Mouse (Mus musculus): ENCODE results near the gene Col23a1. TPM values are rescaled to one million over a fixed set of nuclear protein-coding genes. Genes with fewer than 3 reads are reported as not detected.
A peak's percentile ranks its signal among the peaks of the same experiment; 100 is the strongest.

The Col23a1 gene
- total and polyA plus RNA-seq, 3 experiments = 1.1 to 1.7 (median 1.3) TPM

DNA sequence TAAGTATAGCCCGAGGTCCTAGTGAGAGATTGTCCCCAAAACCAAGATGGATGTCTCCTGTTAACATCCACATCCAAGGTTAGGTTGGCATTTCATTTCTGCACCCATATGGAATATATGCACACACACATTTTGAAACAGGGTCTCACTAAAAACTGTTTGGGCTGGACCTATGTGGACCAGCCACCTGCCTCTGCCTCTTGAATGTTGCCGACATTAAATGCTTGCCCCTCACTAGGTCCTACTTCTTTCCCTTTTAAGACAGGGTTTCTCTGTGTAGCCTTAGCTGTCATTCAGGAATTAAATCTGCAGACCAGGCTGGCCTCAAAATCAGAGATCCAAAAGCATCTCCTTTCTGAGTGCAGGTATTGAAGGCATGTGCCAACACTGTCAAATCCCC is 307.8 kb downstream of the Col23a1 start:
- H3K27ac ChIP-seq = no peak overlapping the region
- H3K27me3 ChIP-seq (ENCODE audit: control insufficient read depth, insufficient read depth, low read length) = no peaks in the 10 kb centered on the region
- peaks cover 27% of the 10 kb centered on the region for H3K36me3 ChIP-seq (ENCODE audit: control insufficient read depth, insufficient read depth, low read length)
- H3K4me1 ChIP-seq (ENCODE audit: control insufficient read depth, insufficient read depth, low read length) = peaks cover 1% of the 10 kb centered on the region; the same call in 1 of the 2 replicates
- peaks cover 3% of the 10 kb centered on the region; the same call in 1 of the 2 replicates for H3K79me2 ChIP-seq (replicated peaks; ENCODE audit: control insufficient read depth, insufficient read depth, low read length)
- no peak for DNase-seq
- no peak overlapping the region for H3K9ac ChIP-seq (ENCODE audit: low read depth, low read length)
- WGBS = 66% methylated on average over 2 of the region's 2 CpGs
- no peak overlapping the region for H3K4me3 ChIP-seq
- intact Hi-C loops (cut with DNase I) = no loop called here
- no peak for TF ChIP-seq EP300 (IDR thresholded peaks at IDR 0.05; ENCODE audit: insufficient read depth, low read depth, low read length)
- TF ChIP-seq CTCF (IDR thresholded peaks at IDR 0.05) = no peak
- no peak for TF ChIP-seq POLR2A (IDR thresholded peaks at IDR 0.05; ENCODE audit: insufficient read depth, low read depth, low read length)

DNA sequence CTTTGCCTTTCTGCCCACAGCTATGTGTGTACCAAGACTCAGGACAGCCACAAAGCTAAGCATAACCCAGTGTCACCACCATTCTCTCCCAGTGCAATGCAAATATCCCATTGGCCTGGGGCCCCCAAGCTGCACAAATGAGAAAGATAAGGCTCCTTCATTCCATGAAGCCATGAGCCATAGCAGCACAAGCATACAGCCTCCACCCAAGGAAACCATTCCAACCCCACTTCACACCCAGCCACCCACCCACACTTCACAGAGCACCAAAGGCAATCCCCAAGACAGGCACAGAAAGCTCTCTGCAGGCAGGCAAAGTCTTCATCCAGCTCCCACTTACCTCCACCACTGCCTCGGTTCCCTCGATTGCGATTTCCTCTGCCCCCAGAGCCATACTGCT is 312.5 kb downstream of the Col23a1 start:
- TF ChIP-seq EP300 (IDR thresholded peaks at IDR 0.05; ENCODE audit: insufficient read depth, low read depth, low read length) (no peak), POLR2A (IDR thresholded peaks at IDR 0.05; ENCODE audit: insufficient read depth, low read depth, low read length) (no peak), CTCF (IDR thresholded peaks at IDR 0.05) (no peak)
- WGBS = 81% methylated on average over 3 of the region's 3 CpGs
- no peaks in the 10 kb centered on the region; the same call in 1 of the 2 replicates for H3K4me1 ChIP-seq (ENCODE audit: control insufficient read depth, insufficient read depth, low read length)
- DNase-seq = no peak
- no peak overlapping the region for H3K27ac ChIP-seq
- no peak overlapping the region for H3K9ac ChIP-seq (ENCODE audit: low read depth, low read length)
- H3K79me2 ChIP-seq (replicated peaks; ENCODE audit: control insufficient read depth, insufficient read depth, low read length) = peaks cover 3% of the 10 kb centered on the region; the same call in 1 of the 2 replicates
- intact Hi-C loops (cut with DNase I) = loop anchor here (10.0 kb wide), 1 partner anchor 403 kb away; the partner anchor contains the start of genes Cdkl3 and Ube2b
- H3K4me3 ChIP-seq = no peak overlapping the region
- H3K27me3 ChIP-seq (ENCODE audit: control insufficient read depth, insufficient read depth, low read length) = no peaks in the 10 kb centered on the region
- peaks cover 28% of the 10 kb centered on the region for H3K36me3 ChIP-seq (ENCODE audit: control insufficient read depth, insufficient read depth, low read length)

DNA sequence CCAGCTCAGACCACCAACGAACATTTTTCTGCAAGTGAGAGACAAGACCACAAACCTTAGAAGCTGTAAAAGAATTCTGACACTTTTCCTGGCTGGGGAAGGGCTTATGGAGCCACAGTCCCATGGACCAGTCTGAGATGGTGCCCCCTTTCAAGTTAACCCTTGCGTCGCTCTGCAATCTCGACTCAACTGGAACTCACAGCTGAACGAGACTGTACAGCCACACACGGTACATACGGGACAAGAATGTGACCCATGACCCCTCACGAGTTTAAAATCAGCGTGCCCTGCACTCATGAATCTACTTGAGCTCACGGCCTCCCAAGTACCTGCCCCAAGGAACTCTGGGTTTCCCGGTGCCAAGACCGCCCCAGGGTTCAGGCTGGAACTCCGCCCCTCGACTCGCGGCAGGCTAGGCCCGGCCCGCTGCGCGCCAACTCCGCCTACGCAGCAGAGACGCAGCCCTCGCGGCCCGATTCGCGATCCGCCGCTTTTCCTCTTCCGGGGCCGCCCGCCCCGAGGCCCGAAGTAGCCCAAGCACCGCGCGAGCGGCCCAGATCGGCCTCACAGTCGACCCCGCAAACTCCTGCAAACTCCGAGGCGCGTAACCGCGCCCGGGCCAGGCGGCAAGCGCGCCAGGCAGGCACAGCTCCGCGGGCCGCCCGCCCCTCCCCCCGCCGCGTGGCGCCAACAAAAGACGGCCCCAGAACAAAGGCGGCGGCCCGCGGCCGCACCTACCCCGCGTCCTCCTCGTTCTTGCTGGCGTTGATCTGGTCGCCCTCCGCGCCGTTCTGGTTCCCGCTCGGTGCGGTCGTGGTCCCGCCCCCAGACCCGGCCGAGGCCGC is 316.1 kb downstream of the Col23a1 start:
- Histone ChIP-seq H3K27me3 (ENCODE audit: control insufficient read depth, insufficient read depth, low read length) (no peaks in the 10 kb centered on the region), H3K4me1 (ENCODE audit: control insufficient read depth, insufficient read depth, low read length) (no peaks in the 10 kb centered on the region; the same call in 1 of the 2 replicates), H3K27ac (peak overlapping the region; percentile 89), H3K9ac (ENCODE audit: low read depth, low read length) (peak overlapping the region; percentile 89), H3K4me3 (peak overlapping the region; percentile 88), H3K36me3 (ENCODE audit: control insufficient read depth, insufficient read depth, low read length) (peaks cover 20% of the 10 kb centered on the region), H3K79me2 (replicated peaks; ENCODE audit: control insufficient read depth, insufficient read depth, low read length) (peaks cover 3% of the 10 kb centered on the region; the same call in 1 of the 2 replicates)
- under 1% methylated on average over 80 of the region's 81 CpGs for WGBS
- TF ChIP-seq POLR2A (IDR thresholded peaks at IDR 0.05; ENCODE audit: insufficient read depth, low read depth, low read length) (peak; percentile 54; the same call in 1 of the 2 replicates), EP300 (IDR thresholded peaks at IDR 0.05; ENCODE audit: insufficient read depth, low read depth, low read length) (peak; percentile 76; the same call in 1 of the 2 replicates), CTCF (IDR thresholded peaks at IDR 0.05) (no peak)
- peak; percentile 91 to 94 for DNase-seq
- intact Hi-C loops (cut with DNase I) = loop anchor here (2.0 to 10.0 kb wide), 2 partner anchors 21 to 399 kb away; partner anchors contain the start of genes Cdkl3, Phykpl and Ube2b

DNA sequence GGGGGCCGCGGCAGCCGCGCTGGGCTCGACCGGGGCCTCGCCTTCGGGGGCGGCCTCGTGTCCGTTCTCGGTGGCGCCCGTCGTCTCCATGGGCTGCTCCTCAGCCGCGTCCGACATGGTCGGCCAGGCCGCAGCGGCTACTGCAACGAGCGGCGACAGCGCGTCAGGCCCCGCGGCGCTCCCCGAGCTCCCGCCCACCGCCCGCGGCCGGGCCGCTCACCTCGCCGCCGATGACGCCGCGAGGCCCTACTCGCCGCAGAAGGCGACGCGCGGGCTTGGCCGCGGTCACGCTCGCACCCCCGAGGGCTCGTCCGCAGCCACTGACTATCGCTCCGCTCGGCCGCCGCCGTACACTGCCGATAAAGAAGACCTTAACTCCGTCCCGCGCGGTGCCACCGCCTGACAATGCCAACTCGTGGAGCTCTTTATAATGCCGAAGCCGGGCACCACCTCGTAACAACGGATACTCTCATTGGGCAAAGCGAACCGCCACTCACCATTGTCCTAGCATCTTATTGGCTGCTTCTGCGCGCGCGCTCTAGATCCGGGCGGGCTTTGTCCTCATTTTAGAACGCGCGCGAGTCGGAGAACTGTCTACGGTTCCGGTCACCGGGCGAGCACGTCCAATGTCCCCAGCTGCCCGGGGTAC is 316.9 kb downstream of the Col23a1 start, which contains the start of gene Hnrnpab:
Gene Hnrnpab, minus strand, starts transcription at position 401 of the 649 bp plus-strand sequence.
- peak; percentile 100 for TF ChIP-seq POLR2A (IDR thresholded peaks at IDR 0.05; ENCODE audit: insufficient read depth, low read depth, low read length)
- 0 out of 2 replicates have a peak, but pooled peaks have one; percentile 38 for TF ChIP-seq EP300 (IDR thresholded peaks at IDR 0.05; ENCODE audit: insufficient read depth, low read depth, low read length)
- no peak for TF ChIP-seq CTCF (IDR thresholded peaks at IDR 0.05)
- peak; percentile 96 to 98 for DNase-seq
- Histone ChIP-seq H3K79me2 (replicated peaks; ENCODE audit: control insufficient read depth, insufficient read depth, low read length) (peaks cover 2% of the 10 kb centered on the region; the same call in 1 of the 2 replicates), H3K27ac (peak within 1 kb of the TSS; percentile 89), H3K4me1 (ENCODE audit: control insufficient read depth, insufficient read depth, low read length) (no peaks in the 10 kb centered on the region; the same call in 1 of the 2 replicates), H3K36me3 (ENCODE audit: control insufficient read depth, insufficient read depth, low read length) (peaks cover 20% of the 10 kb centered on the region), H3K27me3 (ENCODE audit: control insufficient read depth, insufficient read depth, low read length) (no peaks in the 10 kb centered on the region), H3K4me3 (peak within 1 kb of the TSS; percentile 88), H3K9ac (ENCODE audit: low read depth, low read length) (peak within 1 kb of the TSS; percentile 89)
- intact Hi-C loops (cut with DNase I) = loop anchor here (2.0 to 10.0 kb wide), 2 partner anchors 22 to 398 kb away; partner anchors contain the start of genes Cdkl3, Phykpl and Ube2b
- under 1% methylated on average over 91 of the region's 91 CpGs for WGBS

DNA sequence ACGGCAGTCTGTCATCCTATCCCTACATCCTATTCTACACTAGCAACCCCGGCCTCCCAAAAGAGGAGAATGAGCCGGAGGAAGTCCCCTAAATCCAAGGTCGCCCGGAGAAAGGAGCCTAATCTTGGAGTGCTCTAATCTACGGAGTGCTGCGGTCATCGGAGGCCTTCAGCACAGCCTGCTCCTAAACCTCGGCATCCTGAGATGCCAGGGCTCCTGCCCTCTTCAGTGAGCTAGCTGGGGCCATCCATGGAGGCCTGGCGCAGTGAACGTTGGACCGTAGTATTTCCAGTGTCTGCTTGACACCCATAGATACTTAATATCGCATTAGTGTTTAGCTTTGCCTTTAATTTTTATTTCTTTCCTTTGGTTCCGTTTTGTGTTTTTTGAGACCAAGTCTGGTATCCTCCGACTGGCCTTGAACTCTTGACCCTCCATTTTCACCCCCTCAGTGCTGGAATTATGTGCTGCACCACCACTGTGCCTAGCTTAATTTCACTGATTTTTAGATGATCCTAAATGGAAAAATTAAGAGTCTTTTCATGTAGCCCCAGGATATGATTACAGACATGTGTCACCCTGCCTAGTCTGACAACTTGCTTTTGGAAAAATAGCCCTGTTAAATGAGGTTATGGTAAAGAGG is 317.5 kb downstream of the Col23a1 start:
- H3K27ac ChIP-seq = peak overlapping the region; percentile 89
- peak overlapping the region; percentile 88 for H3K4me3 ChIP-seq
- TF ChIP-seq EP300 (IDR thresholded peaks at IDR 0.05; ENCODE audit: insufficient read depth, low read depth, low read length) (no peak), POLR2A (IDR thresholded peaks at IDR 0.05; ENCODE audit: insufficient read depth, low read depth, low read length) (no peak), CTCF (IDR thresholded peaks at IDR 0.05) (no peak)
- intact Hi-C loops (cut with DNase I) = loop anchor here (2.0 to 10.0 kb wide), 2 partner anchors 22 to 398 kb away; partner anchors contain the start of genes Cdkl3, Phykpl and Ube2b
- H3K79me2 ChIP-seq (replicated peaks; ENCODE audit: control insufficient read depth, insufficient read depth, low read length) = no peaks in the 10 kb centered on the region
- no peak for DNase-seq
- peaks cover 20% of the 10 kb centered on the region for H3K36me3 ChIP-seq (ENCODE audit: control insufficient read depth, insufficient read depth, low read length)
- 6% methylated on average over 15 of the region's 15 CpGs for WGBS
- H3K9ac ChIP-seq (ENCODE audit: low read depth, low read length) = peak overlapping the region; percentile 66
- H3K4me1 ChIP-seq (ENCODE audit: control insufficient read depth, insufficient read depth, low read length) = no peaks in the 10 kb centered on the region; the same call in 1 of the 2 replicates
- no peaks in the 10 kb centered on the region for H3K27me3 ChIP-seq (ENCODE audit: control insufficient read depth, insufficient read depth, low read length)

Data from heart, adult 2 months (tissue).